Mouse (Mus musculus) forebrain, embryonic 10.5 days (tissue): Measurements from ENCODE around the gene Vti1a. TPM values are rescaled to one million over a fixed set of nuclear protein-coding genes. Genes with fewer than 3 reads are reported as not detected.
A peak's percentile ranks its signal among the peaks of the same experiment; 100 is the strongest.

Experiments used
- DNase-seq: peaks from one replicate; pipeline ENCODE4 v3.0.0-alpha.2; 2017; ENCODE audit warnings: low spot score; ENCODE audit errors: extremely low spot score
- H3K27ac ChIP-seq: fragments of 300-500 bp; sonication (generic); 2 replicates; pipeline ENCODE4 v1.5.1; 2016; ENCODE audit warnings: mild to moderate bottlenecking
- H3K27me3 ChIP-seq: fragments of 300-500 bp; sonication (generic); 2 replicates; pipeline ENCODE4 v1.6.1; 2016; ENCODE audit warnings: mild to moderate bottlenecking; ENCODE audit not compliant: poor library complexity, severe bottlenecking
- H3K36me3 ChIP-seq: fragments of 300-500 bp; sonication (generic); replicated peaks from 2 replicates; pipeline ENCODE4 v1.6.1; 2016; ENCODE audit warnings: mild to moderate bottlenecking, moderate library complexity
- H3K4me1 ChIP-seq: fragments of 300-500 bp; sonication (generic); 2 replicates; pipeline ENCODE4 v1.6.1; 2016
- H3K4me3 ChIP-seq: fragments of 300-500 bp; sonication (generic); 2 replicates; pipeline ENCODE4 v1.5.1; 2016; ENCODE audit warnings: mild to moderate bottlenecking, moderate library complexity
- H3K9me3 ChIP-seq: fragments of 300-500 bp; sonication (generic); 2 replicates; pipeline ENCODE4 v1.6.1; 2016; ENCODE audit warnings: mild to moderate bottlenecking, moderate library complexity
- WGBS: fragments of 180-500 bp; shearing (Covaris S2); methylation state at CpG from one replicate; pipeline ENCODE4 v1.1.7; 2016; 5-methylcytosine and 5-hydroxymethylcytosine counted together
- polyA plus RNA-seq: library from polyadenylated mRNA; unstranded; fragments of >200 nt; fragmentation: Nextera tagmentation; extraction: Ambion mirVana; gene quantifications from 2 replicates; pipeline ENCODE4 v1.2.1, GENCODE M21; 2016

Vti1a gene
- polyA plus RNA-seq, 1 experiment from 2014 or later: 34.2 TPM

DNA sequence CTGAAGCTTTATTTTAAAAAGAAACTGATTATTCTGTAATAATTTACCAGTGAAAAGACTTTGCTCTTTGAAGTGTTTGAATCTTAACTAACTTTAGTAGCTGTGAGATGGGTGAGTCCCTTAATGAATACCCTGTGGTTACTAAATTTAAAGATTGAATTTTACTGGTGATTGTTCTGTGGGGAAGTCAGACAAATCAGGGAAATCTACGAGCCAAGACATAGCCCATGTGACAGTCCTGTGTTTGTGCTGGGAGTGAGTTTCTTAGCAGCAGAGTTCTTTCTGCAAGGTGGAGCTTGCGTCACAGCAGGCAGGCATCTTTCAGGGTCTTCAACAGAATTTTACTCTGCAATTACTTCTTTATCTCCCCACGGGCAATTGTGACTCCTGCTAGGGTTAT lies 2.9 kb downstream of the Vti1a start:
- Histone ChIP-seq H3K4me3 (no peak overlapping the region), H3K27me3 (no peaks in the 10 kb centered on the region), H3K27ac (no peak overlapping the region), H3K4me1 (peaks cover 31% of the 10 kb centered on the region), H3K9me3 (no peaks in the 10 kb centered on the region), H3K36me3 (peaks cover 19% of the 10 kb centered on the region)
- WGBS: 89% methylated on average over 3 of the region's 3 CpGs
- no peak for DNase-seq

DNA sequence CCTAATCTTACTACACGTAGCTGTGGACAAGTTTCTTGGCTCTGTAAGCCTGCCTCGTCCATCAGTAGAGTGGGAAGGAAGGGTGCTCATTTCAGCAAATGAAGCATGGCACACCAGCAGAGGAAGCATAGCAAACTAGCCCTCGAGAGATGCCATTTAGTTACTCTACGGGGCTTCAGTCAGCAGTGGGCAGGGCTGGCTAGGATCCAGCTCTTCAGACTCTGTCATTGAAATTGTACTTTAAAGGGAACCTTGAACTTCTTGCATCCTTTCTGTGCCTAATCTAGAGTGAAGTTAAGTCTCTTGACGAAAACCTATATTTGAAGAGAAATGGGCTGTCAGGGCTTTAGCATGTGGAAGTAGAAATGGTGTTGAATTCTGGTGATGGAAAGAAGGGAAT lies 3.4 kb downstream of the Vti1a start:
- H3K36me3 ChIP-seq: peaks cover 19% of the 10 kb centered on the region
- H3K27me3 ChIP-seq: no peaks in the 10 kb centered on the region
- H3K27ac ChIP-seq: no peak overlapping the region
- 84% methylated on average over 5 of the region's 5 CpGs for WGBS
- H3K9me3 ChIP-seq: no peaks in the 10 kb centered on the region
- H3K4me3 ChIP-seq: no peak overlapping the region
- H3K4me1 ChIP-seq: peaks cover 26% of the 10 kb centered on the region
- no peak for DNase-seq

GRCm38 (mm10) chr19:55322604-55323003 lies 6.5 kb downstream of the Vti1a start:
- Histone ChIP-seq H3K4me3 (no peak overlapping the region), H3K27me3 (no peaks in the 10 kb centered on the region), H3K27ac (no peak overlapping the region), H3K4me1 (peaks cover 4% of the 10 kb centered on the region), H3K36me3 (peaks cover 19% of the 10 kb centered on the region), H3K9me3 (no peaks in the 10 kb centered on the region)
- WGBS: 96% methylated on average over 8 of the region's 8 CpGs
- DNase-seq: no peak

DNA sequence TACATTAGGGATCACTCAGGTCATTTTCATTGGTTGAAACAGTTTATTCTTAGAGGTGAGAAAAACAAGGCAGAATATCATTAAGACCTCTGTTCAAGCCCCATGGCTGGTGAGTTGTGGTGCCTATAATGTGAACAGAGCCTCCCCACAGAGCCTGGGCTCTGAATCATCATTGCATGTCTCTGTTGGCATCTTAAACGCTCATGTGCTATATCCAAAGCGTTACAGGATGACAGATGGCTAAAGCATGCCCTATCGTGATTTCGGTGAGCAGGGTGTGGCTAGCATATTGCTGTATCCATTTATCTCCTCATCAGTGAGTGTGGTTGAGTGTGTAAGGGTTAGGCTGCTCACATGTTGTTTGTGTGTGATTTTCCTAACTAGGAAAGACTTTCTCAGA lies 11.4 kb downstream of the Vti1a start:
- WGBS: 93% methylated on average over 4 of the region's 4 CpGs
- no peaks in the 10 kb centered on the region for H3K27me3 ChIP-seq
- no peaks in the 10 kb centered on the region for H3K9me3 ChIP-seq
- H3K36me3 ChIP-seq: peaks cover 51% of the 10 kb centered on the region
- H3K27ac ChIP-seq: no peak overlapping the region
- no peak for DNase-seq
- no peaks in the 10 kb centered on the region for H3K4me1 ChIP-seq
- H3K4me3 ChIP-seq: no peak overlapping the region

GRCm38 (mm10) chr19:55331776-55332175 lies 15.7 kb downstream of the Vti1a start:
- Histone ChIP-seq H3K27me3 (no peaks in the 10 kb centered on the region), H3K27ac (no peak overlapping the region), H3K9me3 (no peaks in the 10 kb centered on the region), H3K4me1 (0 out of 2 replicates have a peak, but pooled peaks cover 4% of the 10 kb centered on the region), H3K4me3 (no peak overlapping the region), H3K36me3 (peaks cover 40% of the 10 kb centered on the region)
- 96% methylated on average over 5 of the region's 5 CpGs for WGBS
- no peak for DNase-seq

DNA sequence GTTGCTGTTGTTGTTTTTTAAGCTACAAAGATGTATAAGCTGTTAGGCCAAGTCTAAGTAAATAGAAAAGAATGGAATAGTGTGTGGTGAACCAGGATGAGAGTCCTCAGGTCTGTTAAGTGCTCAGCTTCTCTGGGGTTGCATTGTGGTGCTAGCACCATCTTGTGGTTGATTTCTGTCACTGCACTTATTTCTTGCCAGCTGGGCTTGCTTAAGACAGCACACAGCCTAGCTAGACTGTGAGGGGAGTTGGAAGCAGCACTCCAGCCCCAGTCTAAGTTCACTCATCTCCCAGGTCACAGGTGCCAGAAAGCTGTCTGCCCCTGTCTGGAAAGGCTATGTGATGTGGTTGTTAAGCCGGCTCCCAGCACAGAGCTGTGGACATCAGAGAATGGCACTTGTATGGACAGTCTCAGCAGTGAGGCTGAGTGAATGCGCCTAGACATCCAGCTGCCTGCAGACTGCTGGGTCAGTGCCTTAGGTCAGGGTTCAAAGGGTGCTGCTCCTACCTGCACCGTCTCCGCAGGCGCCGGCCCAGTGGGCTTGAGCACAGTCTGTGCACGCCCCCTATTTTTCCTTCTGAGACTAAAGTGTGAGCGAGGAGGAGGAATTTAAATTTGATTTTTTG lies 16.7 kb downstream of the Vti1a start:
- Histone ChIP-seq H3K4me1 (0 out of 2 replicates have a peak, but pooled peaks cover 4% of the 10 kb centered on the region), H3K27me3 (no peaks in the 10 kb centered on the region), H3K36me3 (peaks cover 41% of the 10 kb centered on the region), H3K27ac (no peak overlapping the region), H3K4me3 (no peak overlapping the region), H3K9me3 (no peaks in the 10 kb centered on the region)
- WGBS: 94% methylated on average over 8 of the region's 8 CpGs
- DNase-seq: peak; percentile 66

GRCm38 (mm10) chr19:55335881-55336280 lies 19.8 kb downstream of the Vti1a start:
- DNase-seq: no peak
- Histone ChIP-seq H3K4me1 (0 out of 2 replicates have a peak, but pooled peaks cover 4% of the 10 kb centered on the region), H3K27ac (no peak overlapping the region), H3K9me3 (no peaks in the 10 kb centered on the region), H3K27me3 (no peaks in the 10 kb centered on the region), H3K36me3 (peaks cover 10% of the 10 kb centered on the region), H3K4me3 (no peak overlapping the region)
- 93% methylated on average over 1 of the region's 1 CpGs for WGBS

DNA sequence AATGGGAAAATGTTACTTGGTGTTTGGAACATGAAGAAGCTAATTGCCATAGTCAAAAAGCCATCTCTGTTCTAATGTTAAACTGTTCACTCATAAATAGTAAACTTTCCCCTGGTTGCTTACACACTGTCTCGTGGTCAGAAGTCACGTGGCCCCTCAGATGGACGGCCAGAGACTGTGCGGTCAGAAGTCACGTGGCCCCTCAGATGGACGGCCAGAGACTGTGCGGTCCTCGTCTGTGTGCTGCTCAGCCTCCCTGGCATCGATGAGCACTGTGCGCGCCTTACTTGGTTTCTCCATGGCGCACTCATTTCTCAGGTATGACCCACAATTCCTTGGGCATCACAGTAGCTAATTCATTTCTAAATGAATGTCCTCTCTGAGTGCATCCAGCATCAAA lies 20.3 kb downstream of the Vti1a start:
- DNase-seq: no peak
- 0 out of 2 replicates have a peak, but pooled peaks cover 4% of the 10 kb centered on the region for H3K4me1 ChIP-seq
- H3K27me3 ChIP-seq: no peaks in the 10 kb centered on the region
- H3K27ac ChIP-seq: no peak overlapping the region
- 92% methylated on average over 12 of the region's 12 CpGs for WGBS
- H3K9me3 ChIP-seq: no peaks in the 10 kb centered on the region
- no peak overlapping the region for H3K4me3 ChIP-seq
- H3K36me3 ChIP-seq: peaks cover 6% of the 10 kb centered on the region

DNA sequence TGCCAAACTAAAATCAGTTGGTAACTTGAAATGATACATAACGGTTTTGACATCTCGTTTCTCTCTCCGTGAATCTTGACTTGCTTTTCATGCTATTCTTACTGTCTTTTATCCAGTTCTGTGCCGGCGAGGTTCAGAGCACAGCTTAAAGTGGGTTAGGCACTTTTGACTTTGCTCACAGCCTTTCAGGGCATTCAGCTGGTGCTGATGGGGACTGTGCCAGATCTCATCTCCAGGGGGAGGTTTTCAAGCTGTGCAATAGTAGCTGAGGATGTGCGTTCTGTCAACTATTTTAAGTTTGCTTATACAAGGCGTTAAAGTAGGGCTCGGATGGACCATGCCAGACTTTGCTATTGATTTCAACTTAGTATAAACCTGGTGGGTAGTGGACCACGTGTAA lies 21.0 kb downstream of the Vti1a start:
- 86% methylated on average over 9 of the region's 9 CpGs for WGBS
- Histone ChIP-seq H3K36me3 (peaks cover 5% of the 10 kb centered on the region; the same call in 1 of the 2 replicates), H3K27me3 (no peaks in the 10 kb centered on the region), H3K4me3 (no peak overlapping the region), H3K27ac (no peak overlapping the region), H3K9me3 (no peaks in the 10 kb centered on the region), H3K4me1 (0 out of 2 replicates have a peak, but pooled peaks cover 4% of the 10 kb centered on the region)
- no peak for DNase-seq

DNA sequence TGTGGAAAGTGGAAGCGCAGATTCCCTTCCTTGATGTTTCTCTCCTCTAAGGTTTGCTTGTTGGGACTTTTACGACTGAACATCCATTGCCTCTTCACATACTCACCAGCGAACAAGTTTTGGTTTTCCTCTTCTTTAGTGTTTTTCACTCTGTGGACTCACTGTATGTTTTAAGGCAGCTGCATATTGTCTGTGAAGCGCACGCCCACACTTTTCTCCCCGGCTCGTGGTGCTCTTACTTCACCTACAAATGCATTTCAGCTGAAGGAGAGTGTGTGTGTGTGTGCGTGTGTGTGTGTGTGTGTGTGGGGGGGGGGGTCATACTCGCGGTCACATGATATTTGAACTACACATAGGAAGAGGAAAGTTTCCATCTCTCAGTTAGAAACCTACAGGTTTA lies 21.6 kb downstream of the Vti1a start:
- H3K27me3 ChIP-seq: no peaks in the 10 kb centered on the region
- no peak for DNase-seq
- H3K36me3 ChIP-seq: peaks cover 5% of the 10 kb centered on the region; the same call in 1 of the 2 replicates
- 95% methylated on average over 10 of the region's 10 CpGs for WGBS
- 0 out of 2 replicates have a peak, but pooled peaks cover 4% of the 10 kb centered on the region for H3K4me1 ChIP-seq
- no peaks in the 10 kb centered on the region for H3K9me3 ChIP-seq
- no peak overlapping the region for H3K4me3 ChIP-seq
- no peak overlapping the region for H3K27ac ChIP-seq

- H3K36me3 ChIP-seq: peaks cover 7% of the 10 kb centered on the region; the same call in 1 of the 2 replicates
- H3K9me3 ChIP-seq: no peaks in the 10 kb centered on the region
- H3K4me3 ChIP-seq: no peak overlapping the region
- H3K27ac ChIP-seq: no peak overlapping the region
- no peaks in the 10 kb centered on the region for H3K27me3 ChIP-seq
- no peak for DNase-seq
- H3K4me1 ChIP-seq: 0 out of 2 replicates have a peak, but pooled peaks cover 4% of the 10 kb centered on the region
- WGBS: 93% methylated on average over 6 of the region's 6 CpGs
Observed at GRCm38 (mm10) chr19:55340521-55340920, 24.4 kb downstream of the Vti1a start.

DNA sequence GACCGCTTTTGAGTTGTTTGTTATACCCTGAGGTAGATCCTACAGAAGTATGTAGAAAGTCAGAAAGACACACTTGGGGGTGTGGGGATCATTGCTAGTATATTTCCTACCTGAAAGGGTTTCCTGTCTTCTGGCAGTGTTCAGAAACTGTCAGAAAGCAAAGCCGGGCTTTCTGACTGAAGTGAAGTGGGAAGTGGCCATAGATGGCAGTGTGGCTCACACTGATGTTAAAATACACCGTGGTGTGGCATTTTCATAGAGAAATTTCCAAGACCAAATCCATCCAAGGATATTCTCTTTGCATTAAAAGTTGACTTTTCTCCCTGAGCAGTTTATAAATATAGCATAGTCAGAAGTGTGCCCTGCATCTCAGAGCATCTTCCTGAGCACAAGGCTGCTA lies 25.3 kb downstream of the Vti1a start:
- DNase-seq: no peak
- H3K9me3 ChIP-seq: no peaks in the 10 kb centered on the region
- WGBS: 84% methylated on average over 3 of the region's 3 CpGs

GRCm38 (mm10) chr19:55342423-55342822 lies 26.3 kb downstream of the Vti1a start:
- no peak overlapping the region for H3K27ac ChIP-seq
- H3K4me3 ChIP-seq: no peak overlapping the region
- H3K4me1 ChIP-seq: no peaks in the 10 kb centered on the region
- H3K9me3 ChIP-seq: no peaks in the 10 kb centered on the region
- no peaks in the 10 kb centered on the region for H3K27me3 ChIP-seq
- 96% methylated on average over 7 of the region's 7 CpGs for WGBS
- no peak for DNase-seq
- peaks cover 2% of the 10 kb centered on the region; the same call in 1 of the 2 replicates for H3K36me3 ChIP-seq

More for the DNA sequence above, 25.3 kb downstream of the Vti1a start:
- Histone ChIP-seq H3K4me1 (0 out of 2 replicates have a peak, but pooled peaks cover 3% of the 10 kb centered on the region), H3K36me3 (peaks cover 7% of the 10 kb centered on the region; the same call in 1 of the 2 replicates), H3K4me3 (no peak overlapping the region), H3K27me3 (no peaks in the 10 kb centered on the region), H3K27ac (no peak overlapping the region)
